Mouse (Mus musculus) heart, embryonic 10.5 days (tissue): ENCODE data around the gene Gm20388. TPM values are rescaled to one million over a fixed set of nuclear protein-coding genes. Genes with fewer than 3 reads are reported as not detected.

ENCODE experiments used
- DNase-seq: peaks from one replicate; pipeline ENCODE4 v3.0.0-alpha.2; 2017; ENCODE audit warnings: low spot score
- H3K27ac ChIP-seq: fragments of 300-500 bp; sonication (generic); 2 replicates; pipeline ENCODE4 v1.5.1; 2016; ENCODE audit warnings: mild to moderate bottlenecking
- H3K27me3 ChIP-seq: fragments of 300-500 bp; sonication (generic); 2 replicates; pipeline ENCODE4 v1.6.1; 2016; ENCODE audit warnings: mild to moderate bottlenecking; ENCODE audit not compliant: poor library complexity, insufficient read depth, severe bottlenecking
- H3K36me3 ChIP-seq: fragments of 300-500 bp; sonication (generic); 2 replicates; pipeline ENCODE4 v1.6.1; 2016; ENCODE audit warnings: mild to moderate bottlenecking, moderate library complexity
- H3K4me1 ChIP-seq: fragments of 300-500 bp; sonication (generic); 2 replicates; pipeline ENCODE4 v1.6.1; 2016; ENCODE audit warnings: mild to moderate bottlenecking
- H3K4me3 ChIP-seq: fragments of 300-500 bp; sonication (generic); 2 replicates; pipeline ENCODE4 v1.5.1; 2016; ENCODE audit warnings: mild to moderate bottlenecking, moderate library complexity
- H3K9me3 ChIP-seq: fragments of 300-500 bp; sonication (generic); 2 replicates; pipeline ENCODE4 v1.6.1; 2016; ENCODE audit warnings: mild to moderate bottlenecking, moderate library complexity
- WGBS: fragments of 180-500 bp; shearing (Covaris S2); methylation state at CpG from one replicate; pipeline ENCODE4 v1.1.7; 2016; 5-methylcytosine and 5-hydroxymethylcytosine counted together
- polyA plus RNA-seq: library from polyadenylated mRNA; unstranded; fragments of >200 nt; fragmentation: Nextera tagmentation; extraction: Ambion mirVana; gene quantifications from 2 replicates; pipeline ENCODE4 v1.2.1, GENCODE M21; 2016

The Gm20388 gene
- polyA plus RNA-seq, 1 experiment from 2014 or later = 4.5 TPM

- 83% methylated on average over 16 of the region's 16 CpGs for WGBS
- no peaks in the 10 kb centered on the region for H3K9me3 ChIP-seq
- H3K36me3 ChIP-seq = no peaks in the 10 kb centered on the region
- H3K27me3 ChIP-seq = peaks cover 48% of the 10 kb centered on the region
- H3K4me1 ChIP-seq = peaks cover 35% of the 10 kb centered on the region
- no peak for DNase-seq
- H3K4me3 ChIP-seq = no peak overlapping the region
- H3K27ac ChIP-seq = 0 out of 2 replicates have a peak overlapping the region, but pooled peaks have one; percentile 32
These were observed 1286.4 kb downstream of the Gm20388 start for GRCm38 (mm10) chr8:121196726-121197668.

GRCm38 (mm10) chr8:121200069-121200468, 1289.4 kb downstream of the Gm20388 start:
- WGBS = 48% methylated on average over 12 of the region's 12 CpGs
- Histone ChIP-seq H3K4me1 (peaks cover 37% of the 10 kb centered on the region), H3K27ac (peak overlapping the region; percentile 74)

GRCm38 (mm10) chr8:121200979-121201378, 1290.3 kb downstream of the Gm20388 start:
- Histone ChIP-seq H3K9me3 (no peaks in the 10 kb centered on the region), H3K27ac (peak overlapping the region; percentile 74), H3K36me3 (no peaks in the 10 kb centered on the region), H3K4me3 (no peak overlapping the region), H3K27me3 (peaks cover 20% of the 10 kb centered on the region; the same call in 1 of the 2 replicates), H3K4me1 (peaks cover 37% of the 10 kb centered on the region)
- WGBS = 4% methylated on average over 3 of the region's 3 CpGs
- peak; percentile 85 for DNase-seq

More at GRCm38 (mm10) chr8:121200069-121200468, 1289.4 kb downstream of the Gm20388 start:
- Histone ChIP-seq H3K9me3 (no peaks in the 10 kb centered on the region), H3K27me3 (peaks cover 28% of the 10 kb centered on the region; the same call in 1 of the 2 replicates), H3K36me3 (no peaks in the 10 kb centered on the region), H3K4me3 (no peak overlapping the region)
- no peak for DNase-seq

- H3K27me3 ChIP-seq = peaks cover 20% of the 10 kb centered on the region; the same call in 1 of the 2 replicates
- no peak for DNase-seq
- H3K9me3 ChIP-seq = no peaks in the 10 kb centered on the region
- WGBS = 70% methylated on average over 7 of the region's 7 CpGs
- no peaks in the 10 kb centered on the region for H3K36me3 ChIP-seq
- H3K4me1 ChIP-seq = peaks cover 37% of the 10 kb centered on the region
- H3K27ac ChIP-seq = peak overlapping the region; percentile 69; the same call in 1 of the 2 replicates
- no peak overlapping the region for H3K4me3 ChIP-seq
These were observed 1291.0 kb downstream of the Gm20388 start for GRCm38 (mm10) chr8:121201651-121202050.

- Histone ChIP-seq H3K9me3 (no peaks in the 10 kb centered on the region), H3K4me1 (peaks cover 44% of the 10 kb centered on the region), H3K27me3 (peaks cover 18% of the 10 kb centered on the region; the same call in 1 of the 2 replicates), H3K36me3 (no peaks in the 10 kb centered on the region), H3K4me3 (no peak overlapping the region), H3K27ac (0 out of 2 replicates have a peak overlapping the region, but pooled peaks have one; percentile 23)
- DNase-seq = no peak
- WGBS = 75% methylated on average over 19 of the region's 19 CpGs
These were observed 1293.2 kb downstream of the Gm20388 start for GRCm38 (mm10) chr8:121203612-121204376.

GRCm38 (mm10) chr8:121207171-121207570, 1296.5 kb downstream of the Gm20388 start:
- H3K27ac ChIP-seq = no peak overlapping the region
- H3K4me1 ChIP-seq = peaks cover 18% of the 10 kb centered on the region; the same call in 1 of the 2 replicates
- H3K9me3 ChIP-seq = no peaks in the 10 kb centered on the region
- no peak for DNase-seq
- H3K4me3 ChIP-seq = no peak overlapping the region
- peaks cover 23% of the 10 kb centered on the region for H3K27me3 ChIP-seq
- 84% methylated on average over 2 of the region's 2 CpGs for WGBS
- no peaks in the 10 kb centered on the region for H3K36me3 ChIP-seq

- Histone ChIP-seq H3K9me3 (no peaks in the 10 kb centered on the region), H3K27me3 (peaks cover 20% of the 10 kb centered on the region), H3K4me3 (no peak overlapping the region), H3K4me1 (peaks cover 13% of the 10 kb centered on the region; the same call in 1 of the 2 replicates), H3K36me3 (no peaks in the 10 kb centered on the region), H3K27ac (no peak overlapping the region)
- whole genome bisulfite sequencing = 89% methylated on average over 3 of the region's 3 CpGs
- DNase-seq = no peak
These were observed 1300.0 kb downstream of the Gm20388 start for GRCm38 (mm10) chr8:121210627-121211026.

- H3K36me3 ChIP-seq = no peaks in the 10 kb centered on the region
- H3K27ac ChIP-seq = no peak overlapping the region
- no peak overlapping the region for H3K4me3 ChIP-seq
- H3K4me1 ChIP-seq = peaks cover 8% of the 10 kb centered on the region; the same call in 1 of the 2 replicates
- DNase-seq = no peak
- H3K27me3 ChIP-seq = peaks cover 20% of the 10 kb centered on the region
- 48% methylated on average over 15 of the region's 15 CpGs for WGBS
- no peaks in the 10 kb centered on the region for H3K9me3 ChIP-seq
These were observed 1302.6 kb downstream of the Gm20388 start for GRCm38 (mm10) chr8:121213236-121213635.

- 47% methylated on average over 10 of the region's 10 CpGs for WGBS
- H3K27me3 ChIP-seq = peaks cover 20% of the 10 kb centered on the region
These were observed 1303.0 kb downstream of the Gm20388 start for GRCm38 (mm10) chr8:121213651-121214050.

GRCm38 (mm10) chr8:121214975-121215374, 1304.3 kb downstream of the Gm20388 start:
- Histone ChIP-seq H3K36me3 (no peaks in the 10 kb centered on the region), H3K27me3 (peaks cover 14% of the 10 kb centered on the region), H3K27ac (no peak overlapping the region), H3K4me1 (peaks cover 8% of the 10 kb centered on the region), H3K9me3 (no peaks in the 10 kb centered on the region), H3K4me3 (no peak overlapping the region)
- no peak for DNase-seq
- WGBS = 76% methylated on average over 10 of the region's 10 CpGs

More at GRCm38 (mm10) chr8:121213651-121214050, 1303.0 kb downstream of the Gm20388 start:
- Histone ChIP-seq H3K9me3 (no peaks in the 10 kb centered on the region), H3K27ac (no peak overlapping the region), H3K4me1 (0 out of 2 replicates have a peak, but pooled peaks cover 5% of the 10 kb centered on the region), H3K36me3 (no peaks in the 10 kb centered on the region), H3K4me3 (no peak overlapping the region)
- DNase-seq = no peak

- H3K9me3 ChIP-seq = no peaks in the 10 kb centered on the region
- DNase-seq = no peak
- no peak overlapping the region for H3K4me3 ChIP-seq
- H3K36me3 ChIP-seq = no peaks in the 10 kb centered on the region
- WGBS = 82% methylated on average over 10 of the region's 10 CpGs
- no peak overlapping the region for H3K27ac ChIP-seq
- peaks cover 7% of the 10 kb centered on the region for H3K27me3 ChIP-seq
- H3K4me1 ChIP-seq = peaks cover 19% of the 10 kb centered on the region
These were observed 1305.9 kb downstream of the Gm20388 start for GRCm38 (mm10) chr8:121216441-121216949.

- 94% methylated on average over 3 of the region's 3 CpGs for WGBS
- H3K27me3 ChIP-seq = peaks cover 26% of the 10 kb centered on the region
These were observed 1307.8 kb downstream of the Gm20388 start for GRCm38 (mm10) chr8:121218486-121218885.

More at GRCm38 (mm10) chr8:121218486-121218885, 1307.8 kb downstream of the Gm20388 start:
- Histone ChIP-seq H3K27ac (no peak overlapping the region), H3K4me3 (no peak overlapping the region), H3K4me1 (peaks cover 29% of the 10 kb centered on the region), H3K9me3 (no peaks in the 10 kb centered on the region), H3K36me3 (no peaks in the 10 kb centered on the region)
- DNase-seq = no peak
